15 mouse cellular contexts compared by ENCODE assay signal in genomic region chr16:93671064-93671463, GRCm38 (mm10). TPM values are rescaled to one million over a fixed set of nuclear protein-coding genes. Genes with fewer than 3 reads are reported as not detected.
DNase-seq lines count a peak whose midpoint lies in the region; ATAC-seq and TF ChIP-seq lines count a peak whose summit lies in the region.
"Had no signal": no experiment of that assay in that cellular context is flagged by ENCODE, and none has a peak within 500 bp of the region (broad histone marks: within the 10 kb centered on the region; RNA-seq: fewer than 3 reads in every experiment).

No protein-coding gene starts in this region.

- H3K79me2 ChIP-seq in heart, adult 2 months (replicated peaks; ENCODE audit: control insufficient read depth, insufficient read depth, low read length), result no peaks in the 10 kb centered on the region

- POLR2A ChIA-PET in Patski (lab: Charles Lee), result no interaction called here

- H3K27me3 ChIP-seq in heart, adult 2 months (ENCODE audit: control insufficient read depth, insufficient read depth, low read length), result no peaks in the 10 kb centered on the region
- no peaks in the 10 kb centered on the region for H3K27me3 ChIP-seq in liver, postnatal 0 days (ENCODE audit: insufficient read depth, low read length)
- no peaks in the 10 kb centered on the region for H3K27me3 ChIP-seq in Patski
- no peaks in the 10 kb centered on the region for H3K27me3 ChIP-seq in limb, embryonic 10.5 days (ENCODE audit: low read depth, poor library complexity, severe bottlenecking)

- H3K9me3 ChIP-seq in liver, postnatal 0 days (ENCODE audit: low read length), result peaks cover 2% of the 10 kb centered on the region; the same call in 1 of the 2 replicates
- H3K9me3 ChIP-seq in limb, embryonic 10.5 days (replicated peaks), result peaks cover 8% of the 10 kb centered on the region; the same call in 1 of the 2 replicates

- H3K4me2 ChIP-seq in liver, postnatal 0 days (ENCODE audit: low read depth, low read length), result no peak overlapping the region

- no peaks in the 10 kb centered on the region for H3K36me3 ChIP-seq in heart, adult 2 months (ENCODE audit: control insufficient read depth, insufficient read depth, low read length)
- H3K36me3 ChIP-seq in liver, postnatal 0 days (replicated peaks; ENCODE audit: insufficient read depth, low read length), result no peaks in the 10 kb centered on the region
- no peaks in the 10 kb centered on the region for H3K36me3 ChIP-seq in limb, embryonic 10.5 days

- 86% methylated on average over 5 of the region's 5 CpGs for WGBS in heart, adult 2 months
- WGBS in liver, postnatal 0 days (ENCODE audit: insufficient replicate concordance), result 79% methylated on average over 5 of the region's 5 CpGs
- 91% methylated on average over 5 of the region's 5 CpGs for WGBS in limb, embryonic 10.5 days

- H3K27ac ChIP-seq in heart, adult 2 months, result no peak overlapping the region
- no peak overlapping the region for H3K27ac ChIP-seq in liver, postnatal 0 days (ENCODE audit: low read depth)
- H3K27ac ChIP-seq in limb, embryonic 10.5 days, result no peak overlapping the region

- DNase-seq in heart, adult 2 months, result no peak
- no peak for DNase-seq in heart, postnatal 36 days
- DNase-seq in liver, postnatal 0 days, result no peak
- no peak for DNase-seq in liver
- no peak for DNase-seq in Patski (ENCODE audit: low read depth, low spot score)
- peak; percentile 19 for DNase-seq in limb, embryonic 10.5 days (ENCODE audit: low spot score)
- DNase-seq in frontal cortex, postnatal 10 days (ENCODE audit: low spot score in 2 of 2), result no peak
- DNase-seq in gastrocnemius, postnatal 14 days, result no peak
- DNase-seq: gastrocnemius, postnatal 10 days; heart, postnatal 14 days; kidney, adult 11 months; right cerebral cortex, postnatal 4 days had no signal

- TF ChIP-seq EP300 in heart, adult 2 months (IDR thresholded peaks at IDR 0.05; ENCODE audit: insufficient read depth, low read depth, low read length), result no peak
- TF ChIP-seq EP300 in liver, postnatal 0 days (IDR thresholded peaks at IDR 0.05; ENCODE audit: low read depth), result no peak

- in situ Hi-C loops in Patski (cut with MboI; ENCODE audit: low pct_unique_long_range_greater_than_20kb), result no loop called here

- no peak for ATAC-seq in liver, postnatal 0 days
- ATAC-seq in Patski, result no peak

- TF ChIP-seq CTCF in heart, adult 2 months (IDR thresholded peaks at IDR 0.05), result peak; percentile 25
- peak; percentile 57 for TF ChIP-seq CTCF in liver, postnatal 0 days (IDR thresholded peaks at IDR 0.05; ENCODE audit: low read depth)
- peak; percentile 39 for TF ChIP-seq CTCF in Patski (IDR thresholded peaks at IDR 0.05)

- no peak for TF ChIP-seq POLR2A in heart, adult 2 months (IDR thresholded peaks at IDR 0.05; ENCODE audit: insufficient read depth, low read depth, low read length)

- H3K4me3 ChIP-seq in heart, adult 2 months, result no peak overlapping the region
- H3K4me3 ChIP-seq in liver, postnatal 0 days (ENCODE audit: low read depth, low read length), result no peak overlapping the region
- H3K4me3 ChIP-seq in limb, embryonic 10.5 days, result no peak overlapping the region
- H3K4me3 ChIP-seq: megakaryocyte, embryonic 14.5 days; myocyte had no signal

- no peak overlapping the region for H3K9ac ChIP-seq in heart, adult 2 months (ENCODE audit: low read depth, low read length)
- no peak overlapping the region for H3K9ac ChIP-seq in liver, postnatal 0 days (replicated peaks)

- CTCF ChIA-PET in Patski (lab: Charles Lee), result interaction anchor here (1.0 to 1.1 kb wide), 2 partner anchors 10 to 56 kb away, joined by 3 read pairs; no protein-coding TSS in a partner anchor

- intact Hi-C loops in heart, adult 2 months (cut with DNase I), result no loop called here
- intact Hi-C loops in heart, postnatal 36 days (cut with DNase I), result no loop called here
- intact Hi-C loops in gastrocnemius, postnatal 14 days (cut with DNase I; ENCODE audit: low total_unique reads), result no loop called here

- H3K4me1 ChIP-seq in heart, adult 2 months (ENCODE audit: control insufficient read depth, insufficient read depth, low read length), result no peaks in the 10 kb centered on the region
- no peaks in the 10 kb centered on the region for H3K4me1 ChIP-seq in liver, postnatal 0 days (ENCODE audit: insufficient read depth)
- no peaks in the 10 kb centered on the region for H3K4me1 ChIP-seq in limb, embryonic 10.5 days
- H3K4me1 ChIP-seq: megakaryocyte, embryonic 14.5 days had no signal

RNA-seq across cellular contexts. Expression of gene Cbr3, which starts 12.0 kb away (rescaled TPM):
- total RNA-seq in heart, adult 2 months (2021), result 1 to 10 TPM; 1.9 to 2.3 TPM
- 2.8 and 4.1 TPM in 2 replicates for polyA plus RNA-seq in heart, adult 2 months (2012; rRNA removed)
- 1 to 10 TPM; 2.9 to 3.6 TPM for total RNA-seq in heart, postnatal 36 days (2021)
- polyA plus RNA-seq in liver, postnatal 0 days (2015; fragmentation: Nextera tagmentation; extraction: Ambion mirVana), result 0.75 and 0.81 TPM in 2 replicates
- polyA plus RNA-seq in Patski (2021), result 16.6 TPM
- 0.60 and 0.93 TPM in 2 replicates for polyA plus RNA-seq in limb, embryonic 10.5 days (2016; fragmentation: Nextera tagmentation; extraction: Ambion mirVana)
- total RNA-seq in gastrocnemius, postnatal 14 days (2021), result 1 to 10 TPM; 3.0 to 3.6 TPM

RNA-seq across cellular contexts. Expression of gene Dop1b, which starts 40.6 kb away (rescaled TPM):
- total RNA-seq in heart, adult 2 months (2021), result 10 to 100 TPM; 15.7 to 17.6 TPM
- 14.5 and 15.5 TPM in 2 replicates for polyA plus RNA-seq in heart, adult 2 months (2012; rRNA removed)
- total RNA-seq in heart, postnatal 36 days (2021), result 10 to 100 TPM; 16.8 to 18.1 TPM
- polyA plus RNA-seq in liver, postnatal 0 days (2015; fragmentation: Nextera tagmentation; extraction: Ambion mirVana), result 6.2 and 6.4 TPM in 2 replicates
- polyA plus RNA-seq in Patski (2021), result 12.6 TPM
- polyA plus RNA-seq in limb, embryonic 10.5 days (2016; fragmentation: Nextera tagmentation; extraction: Ambion mirVana), result 3.4 and 5.3 TPM in 2 replicates
- 10 to 100 TPM; 25.7 to 28.5 TPM for total RNA-seq in gastrocnemius, postnatal 14 days (2021)

RNA-seq across cellular contexts. Expression of gene Gm5678, which starts 43.2 kb away (rescaled TPM):
- total RNA-seq in heart, adult 2 months (2021), result 1 to 10 TPM; 1.6 to 2.5 TPM
- polyA plus RNA-seq in heart, adult 2 months (2012; rRNA removed), result not detected in 2 replicates
- total RNA-seq in heart, postnatal 36 days (2021), result under 1 TPM; 0.68 to 0.94 TPM
- not detected in 2 replicates for polyA plus RNA-seq in liver, postnatal 0 days (2015; fragmentation: Nextera tagmentation; extraction: Ambion mirVana)
- polyA plus RNA-seq in Patski (2021), result 4.3 TPM
- not detected in 2 replicates for polyA plus RNA-seq in limb, embryonic 10.5 days (2016; fragmentation: Nextera tagmentation; extraction: Ambion mirVana)
- total RNA-seq in gastrocnemius, postnatal 14 days (2021), result 1 to 10 TPM in 1 of 2 experiments, under 1 TPM in 1; 0.91 to 1.2 TPM
- polyA plus RNA-seq: limb, embryonic 14.5 days; myocyte had no signal
